Mouse (Mus musculus): Measurements from ENCODE around the gene Hdac5. TPM values are rescaled to one million over a fixed set of nuclear protein-coding genes. Genes with fewer than 3 reads are reported as not detected.

Gene Hdac5
- total and polyA plus RNA-seq, 3 experiments, result 9.1 to 29.3 TPM; not detected in 1

DNA sequence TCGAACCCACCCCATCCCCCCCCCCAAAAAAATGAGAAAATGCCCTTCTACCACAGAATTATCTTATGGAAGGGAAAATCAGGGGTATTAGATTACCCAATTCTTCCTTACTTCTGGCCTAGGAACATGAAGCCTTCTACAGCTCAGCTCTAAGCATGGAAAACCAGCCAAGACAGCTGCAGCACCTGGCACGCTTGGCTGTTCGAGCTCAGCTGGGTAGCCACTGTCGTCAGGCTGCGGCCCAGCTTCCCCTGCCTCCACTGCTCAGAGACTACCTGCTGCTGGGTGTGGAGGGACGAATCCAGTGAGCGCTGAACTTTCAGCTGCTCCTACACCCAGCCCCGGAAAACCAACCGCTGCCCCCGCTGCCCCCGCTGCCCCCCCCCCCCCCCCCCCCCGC, 47.8 kb upstream of the Hdac5 start:
- Histone ChIP-seq H3K9me3 (replicated peaks; ENCODE audit: insufficient read depth, low read length) (no peaks in the 10 kb centered on the region), H3K9ac (ENCODE audit: control insufficient read depth, low read depth, low read length, poor library complexity, severe bottlenecking) (no peak overlapping the region), H3K36me3 (ENCODE audit: control insufficient read depth in 1 of 2, insufficient read depth in 2 of 2, low read length in 2 of 2) (peaks cover 0 to 8% of the 10 kb centered on the region in 2 experiments; a peak in 2 of 4 replicates), H3K4me3 (ENCODE audit: control insufficient read depth in 1 of 2, insufficient read depth in 1 of 2, low read depth in 2 of 2, low read length in 2 of 2) (no peak overlapping the region), H3K27me3 (ENCODE audit: control insufficient read depth in 1 of 2, insufficient read depth in 2 of 2, low read length in 2 of 2) (no peaks in the 10 kb centered on the region), H3K27ac (ENCODE audit: control insufficient read depth, low read depth, low read length) (no peak overlapping the region), H3K79me2 (ENCODE audit: control insufficient read depth, insufficient read depth, low read length, poor library complexity) (peaks cover 7% of the 10 kb centered on the region), H3K4me1 (ENCODE audit: control insufficient read depth in 1 of 2, insufficient read depth in 2 of 2, low read length in 2 of 2) (peaks cover 8 to 12% of the 10 kb centered on the region in 2 experiments)
- TF ChIP-seq ZKSCAN1 (IDR thresholded peaks at IDR 0.05; ENCODE audit: low read depth, low read length) (no peak), SIN3A (IDR thresholded peaks at IDR 0.05; ENCODE audit: low read length) (no peak), JUND (IDR thresholded peaks at IDR 0.05; ENCODE audit: low read depth, low read length) (no peak), MXI1 (IDR thresholded peaks at IDR 0.05; ENCODE audit: low read depth, low read length) (no peak), ZNF384 (IDR thresholded peaks at IDR 0.05; ENCODE audit: low read depth, low read length) (no peak), USF1 (IDR thresholded peaks at IDR 0.05; ENCODE audit: low read depth, low read length) (no peak), TAL1 (IDR thresholded peaks at IDR 0.05; ENCODE audit: low read length) (no peak), MAX (IDR thresholded peaks at IDR 0.05; ENCODE audit: low read length) (no peak), CHD1 (IDR thresholded peaks at IDR 0.05; ENCODE audit: low read depth, low read length) (no peak), ZC3H11A (IDR thresholded peaks at IDR 0.05; ENCODE audit: low read depth, low read length) (no peak), MAFK (IDR thresholded peaks at IDR 0.05; ENCODE audit: borderline replicate concordance, low read depth, low read length) (no peak)
- no peak for DNase-seq (ENCODE audit: low read depth, low spot score)

DNA sequence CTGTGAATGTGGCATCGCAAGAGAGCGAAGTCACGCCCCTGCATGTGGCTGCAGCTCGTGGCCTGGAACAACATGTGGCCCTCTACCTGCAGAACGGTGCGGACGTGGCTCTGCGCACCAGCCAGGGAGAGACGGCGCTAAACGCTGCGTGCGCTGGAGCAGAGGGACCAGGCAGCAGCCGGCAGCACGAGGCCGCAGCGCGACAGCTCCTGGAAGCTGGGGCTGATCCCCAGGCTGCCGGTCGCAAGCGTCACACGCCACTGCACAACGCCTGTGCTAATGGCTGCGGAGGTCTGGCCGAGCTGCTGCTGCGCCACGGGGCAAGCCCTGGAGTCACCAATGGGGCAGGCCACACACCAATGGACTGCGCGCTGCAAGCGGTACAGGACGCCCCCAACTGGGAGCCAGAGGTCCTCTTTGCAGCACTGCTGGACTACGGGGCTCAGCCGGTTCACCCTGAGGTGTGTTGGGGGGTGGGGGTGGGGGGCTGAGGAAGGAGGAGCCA, 46.5 kb upstream of the Hdac5 start:
- Histone ChIP-seq H3K36me3 (ENCODE audit: control insufficient read depth in 1 of 2, insufficient read depth in 2 of 2, low read length in 2 of 2) (peaks cover 0 to 8% of the 10 kb centered on the region in 2 experiments; a peak in 2 of 4 replicates), H3K27me3 (ENCODE audit: control insufficient read depth in 1 of 2, insufficient read depth in 2 of 2, low read length in 2 of 2) (no peaks in the 10 kb centered on the region), H3K79me2 (ENCODE audit: control insufficient read depth, insufficient read depth, low read length, poor library complexity) (peaks cover 7% of the 10 kb centered on the region), H3K9me3 (replicated peaks; ENCODE audit: insufficient read depth, low read length) (no peaks in the 10 kb centered on the region), H3K9ac (ENCODE audit: control insufficient read depth, low read depth, low read length, poor library complexity, severe bottlenecking) (peak overlapping the region; percentile 86), H3K4me3 (ENCODE audit: control insufficient read depth in 1 of 2, insufficient read depth in 1 of 2, low read depth in 2 of 2, low read length in 2 of 2) (peak overlapping the region; percentile 63 to 76), H3K4me1 (ENCODE audit: control insufficient read depth in 1 of 2, insufficient read depth in 2 of 2, low read length in 2 of 2) (peaks cover 8 to 12% of the 10 kb centered on the region in 2 experiments), H3K27ac (ENCODE audit: control insufficient read depth, low read depth, low read length) (peak overlapping the region; percentile 58)
- DNase-seq (ENCODE audit: low read depth, low spot score), result peak; percentile 88
- TF ChIP-seq MEF2A (IDR thresholded peaks at IDR 0.05; ENCODE audit: extremely low read depth, insufficient replicate concordance, low read depth, low read length, poor library complexity, severe bottlenecking) (no peak; the same call in 1 of the 2 replicates), E2F4 (IDR thresholded peaks at IDR 0.05; ENCODE audit: borderline replicate concordance, low read depth, low read length) (no peak), MYB (IDR thresholded peaks at IDR 0.05; ENCODE audit: low read depth, low read length) (no peak), ZNF384 (IDR thresholded peaks at IDR 0.05; ENCODE audit: low read depth, low read length) (no peak), RAD21 (IDR thresholded peaks at IDR 0.05; ENCODE audit: low read depth, low read length) (no peak; the same call in 1 of the 2 replicates), ZMIZ1 (IDR thresholded peaks at IDR 0.05; ENCODE audit: low read depth, low read length) (no peak), HCFC1 (IDR thresholded peaks at IDR 0.05; ENCODE audit: low read depth, low read length) (peak; percentile 11; the same call in 1 of the 2 replicates), SIN3A (IDR thresholded peaks at IDR 0.05; ENCODE audit: low read length) (peak; percentile 79; the same call in 1 of the 2 replicates), ZC3H11A (IDR thresholded peaks at IDR 0.05; ENCODE audit: low read depth, low read length) (no peak), TBP (IDR thresholded peaks at IDR 0.05; ENCODE audit: low read depth, low read length) (no peak), SMC3 (IDR thresholded peaks at IDR 0.05; ENCODE audit: low read depth, low read length) (no peak), POLR2AphosphoS5 (IDR thresholded peaks at IDR 0.05; ENCODE audit: borderline replicate concordance, low read depth, low read length) (0 out of 2 replicates have a peak, but pooled peaks have one; percentile 58), MXI1 (IDR thresholded peaks at IDR 0.05; ENCODE audit: low read depth, low read length) (peak; percentile 96), UBTF (IDR thresholded peaks at IDR 0.05; ENCODE audit: borderline replicate concordance, insufficient read depth, low read depth, low read length) (peak; percentile 80; the same call in 1 of the 2 replicates), ZKSCAN1 (IDR thresholded peaks at IDR 0.05; ENCODE audit: low read depth, low read length) (no peak), USF1 (IDR thresholded peaks at IDR 0.05; ENCODE audit: low read depth, low read length) (peak; percentile 47), TCF12 (IDR thresholded peaks at IDR 0.05; ENCODE audit: low read depth, low read length) (no peak), MAX (IDR thresholded peaks at IDR 0.05; ENCODE audit: low read length) (peak; percentile 98), KAT2A (conservative IDR thresholded peaks at IDR 0.05; ENCODE audit: low read depth, low read length) (no peak; the same call in 1 of the 2 replicates), CTCF (IDR thresholded peaks at IDR 0.05 in 2 of 3, conservative IDR thresholded peaks at IDR 0.05 in 1 of 3; ENCODE audit: control insufficient read depth in 1 of 3, insufficient read depth in 1 of 3, low read depth in 2 of 3, low read length in 3 of 3, poor library complexity in 1 of 3, severe bottlenecking in 1 of 3) (peak in 2 of 3 experiments; percentile 38 to 54; a peak in 4 of 6 replicates), POLR2A (IDR thresholded peaks at IDR 0.05; ENCODE audit: control insufficient read depth in 1 of 2, insufficient read depth in 1 of 2, low read depth in 1 of 2, low read length in 2 of 2, poor library complexity in 1 of 2) (peak; percentile 80 to 84), GABPA (IDR thresholded peaks at IDR 0.05; ENCODE audit: low read depth, low read length) (peak; percentile 22; the same call in 1 of the 2 replicates), POLR2AphosphoS2 (IDR thresholded peaks at IDR 0.05; ENCODE audit: low read length) (0 out of 2 replicates have a peak, but pooled peaks have one; percentile 22), MAFK (IDR thresholded peaks at IDR 0.05; ENCODE audit: borderline replicate concordance, low read depth, low read length) (no peak), CHD2 (IDR thresholded peaks at IDR 0.05; ENCODE audit: low read length) (no peak), ETS1 (IDR thresholded peaks at IDR 0.05; ENCODE audit: low read depth, low read length) (no peak)
